Mouse (Mus musculus) heart, embryonic 10.5 days (tissue): Measurements from ENCODE around the gene Lrrk1. TPM values are rescaled to one million over a fixed set of nuclear protein-coding genes. Genes with fewer than 3 reads are reported as not detected.

Source experiments
- DNase-seq: peaks from one replicate; pipeline ENCODE4 v3.0.0-alpha.2; 2017; ENCODE audit warnings: low spot score
- H3K27ac ChIP-seq: fragments of 300-500 bp; sonication (generic); 2 replicates; pipeline ENCODE4 v1.5.1; 2016; ENCODE audit warnings: mild to moderate bottlenecking
- H3K27me3 ChIP-seq: fragments of 300-500 bp; sonication (generic); 2 replicates; pipeline ENCODE4 v1.6.1; 2016; ENCODE audit warnings: mild to moderate bottlenecking; ENCODE audit not compliant: poor library complexity, insufficient read depth, severe bottlenecking
- H3K36me3 ChIP-seq: fragments of 300-500 bp; sonication (generic); 2 replicates; pipeline ENCODE4 v1.6.1; 2016; ENCODE audit warnings: mild to moderate bottlenecking, moderate library complexity
- H3K4me1 ChIP-seq: fragments of 300-500 bp; sonication (generic); 2 replicates; pipeline ENCODE4 v1.6.1; 2016; ENCODE audit warnings: mild to moderate bottlenecking
- H3K4me3 ChIP-seq: fragments of 300-500 bp; sonication (generic); 2 replicates; pipeline ENCODE4 v1.5.1; 2016; ENCODE audit warnings: mild to moderate bottlenecking, moderate library complexity
- H3K9me3 ChIP-seq: fragments of 300-500 bp; sonication (generic); 2 replicates; pipeline ENCODE4 v1.6.1; 2016; ENCODE audit warnings: mild to moderate bottlenecking, moderate library complexity
- WGBS: fragments of 180-500 bp; shearing (Covaris S2); methylation state at CpG from one replicate; pipeline ENCODE4 v1.1.7; 2016; 5-methylcytosine and 5-hydroxymethylcytosine counted together
- polyA plus RNA-seq: library from polyadenylated mRNA; unstranded; fragments of >200 nt; fragmentation: Nextera tagmentation; extraction: Ambion mirVana; gene quantifications from 2 replicates; pipeline ENCODE4 v1.2.1, GENCODE M21; 2016

Lrrk1 gene
- polyA plus RNA-seq, 1 experiment from 2014 or later, result 9.9 TPM

DNA sequence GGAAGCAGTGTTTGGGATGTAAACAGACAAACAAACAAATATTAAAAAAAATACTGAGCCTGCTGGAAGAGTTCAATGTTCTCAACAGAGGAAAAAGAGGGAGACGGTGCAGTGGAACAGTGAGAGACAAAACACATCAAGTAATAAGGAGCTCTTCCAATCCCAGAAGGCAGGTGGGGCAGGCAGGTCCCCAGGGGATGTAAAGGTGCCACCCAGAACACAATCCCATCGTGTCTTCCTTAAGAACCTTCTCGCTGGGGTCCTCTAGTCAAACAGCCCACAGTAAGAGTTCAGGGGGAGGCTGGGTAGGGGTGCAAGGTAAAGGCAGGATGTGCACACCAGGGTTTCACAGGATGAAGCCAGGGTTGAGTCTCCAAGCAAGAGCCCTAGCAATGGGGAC lies 14.8 kb downstream of the Lrrk1 start:
- no peaks in the 10 kb centered on the region for H3K9me3 ChIP-seq
- no peaks in the 10 kb centered on the region for H3K27me3 ChIP-seq
- H3K4me3 ChIP-seq, result no peak overlapping the region
- DNase-seq, result no peak
- WGBS, result 87% methylated on average over 3 of the region's 3 CpGs
- peaks cover 23% of the 10 kb centered on the region for H3K4me1 ChIP-seq
- no peak overlapping the region for H3K27ac ChIP-seq
- H3K36me3 ChIP-seq, result peaks cover 2% of the 10 kb centered on the region; the same call in 1 of the 2 replicates

DNA sequence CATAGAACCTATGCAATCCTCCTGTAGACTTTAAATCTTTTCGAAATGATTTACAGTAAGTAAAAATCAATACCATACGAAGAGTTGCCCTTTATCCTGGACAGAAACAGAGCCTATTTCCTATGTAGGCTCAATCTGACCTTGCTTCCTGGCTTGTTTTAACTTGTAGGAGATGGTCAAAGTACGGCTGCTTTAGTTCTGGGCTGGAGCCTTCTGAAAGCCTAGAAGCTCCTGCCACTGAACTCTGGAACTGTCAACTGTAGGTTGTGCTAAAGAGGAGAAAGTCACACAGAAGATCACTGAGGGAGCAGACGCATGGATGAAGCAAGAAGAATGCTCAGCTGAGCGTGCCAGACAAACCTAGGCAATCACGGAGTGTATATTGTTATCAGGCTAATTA lies 17.2 kb downstream of the Lrrk1 start:
- no peak overlapping the region for H3K27ac ChIP-seq
- H3K36me3 ChIP-seq, result peaks cover 2% of the 10 kb centered on the region; the same call in 1 of the 2 replicates
- no peak for DNase-seq
- peaks cover 14% of the 10 kb centered on the region for H3K4me1 ChIP-seq
- H3K27me3 ChIP-seq, result no peaks in the 10 kb centered on the region
- no peaks in the 10 kb centered on the region for H3K9me3 ChIP-seq
- 85% methylated on average over 6 of the region's 6 CpGs for WGBS
- no peak overlapping the region for H3K4me3 ChIP-seq

DNA sequence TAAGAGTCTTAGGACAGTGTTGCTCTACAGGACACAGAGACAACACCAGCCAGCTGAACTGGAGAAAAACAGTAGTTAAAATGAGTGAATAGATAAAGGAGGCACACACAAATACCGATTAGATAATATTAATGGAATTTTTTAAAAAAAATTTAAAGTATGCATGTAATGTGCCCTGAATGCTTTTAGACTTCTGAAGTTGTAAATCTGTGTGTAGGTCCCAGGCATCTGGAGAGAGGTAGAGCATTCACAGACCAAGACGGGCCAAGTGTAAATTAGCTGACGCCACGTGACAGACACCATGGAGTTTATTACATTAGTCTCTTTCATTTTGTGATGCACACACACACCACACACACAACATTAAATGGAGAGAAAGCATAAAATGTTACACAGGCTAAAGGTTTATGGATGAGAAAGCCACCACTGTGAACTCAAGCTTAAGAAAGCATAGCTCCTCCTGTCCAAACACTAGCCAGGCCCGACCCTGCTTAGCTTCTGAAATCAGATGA lies 18.2 kb downstream of the Lrrk1 start:
- Histone ChIP-seq H3K36me3 (no peaks in the 10 kb centered on the region; the same call in 1 of the 2 replicates), H3K9me3 (no peaks in the 10 kb centered on the region), H3K4me3 (no peak overlapping the region), H3K27me3 (no peaks in the 10 kb centered on the region), H3K4me1 (peaks cover 14% of the 10 kb centered on the region; the same call in 1 of the 2 replicates), H3K27ac (no peak overlapping the region)
- DNase-seq, result no peak
- 60% methylated on average over 5 of the region's 5 CpGs for WGBS

DNA sequence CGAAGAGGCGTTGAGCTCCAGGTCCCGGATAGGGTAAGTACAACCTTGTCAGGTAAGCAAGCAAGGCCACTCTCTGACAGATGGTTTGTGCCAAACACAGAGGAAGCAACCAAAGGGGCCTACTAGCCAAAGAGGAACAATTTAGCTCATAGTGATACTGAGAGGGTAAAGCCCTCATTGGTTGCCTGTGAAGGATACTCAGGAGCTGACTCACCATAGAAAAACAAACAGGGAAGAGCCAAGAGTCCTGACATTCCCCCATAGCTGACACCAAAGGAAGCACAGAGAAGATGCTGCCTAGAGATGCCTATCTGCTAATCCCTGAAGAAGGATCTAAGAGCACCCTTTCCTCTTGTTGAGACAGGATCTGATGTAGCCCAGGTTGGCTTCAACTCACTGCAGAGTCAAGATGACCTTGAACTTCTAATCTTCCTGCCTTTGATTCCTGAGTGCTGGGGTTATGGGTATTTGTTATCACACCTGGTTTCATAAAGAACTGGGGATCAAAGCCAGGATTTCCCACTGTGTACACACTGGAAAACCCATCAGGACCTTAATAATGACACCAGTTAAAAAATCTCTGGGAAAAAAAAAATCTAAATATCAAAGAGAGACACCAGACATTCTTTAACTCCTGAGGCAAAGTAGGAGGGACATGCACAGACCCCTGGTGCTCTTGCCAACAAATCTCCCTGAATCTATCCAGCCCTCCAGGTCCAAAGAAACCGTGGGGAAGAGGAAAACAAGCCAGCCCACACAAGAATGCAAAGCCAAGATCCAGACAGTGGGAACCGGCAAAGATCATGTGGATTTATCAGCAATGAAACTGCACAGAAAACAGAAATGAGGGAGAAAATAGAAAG lies 18.8 kb downstream of the Lrrk1 start:
- no peak for DNase-seq
- Histone ChIP-seq H3K27me3 (no peaks in the 10 kb centered on the region), H3K4me3 (no peak overlapping the region), H3K4me1 (peaks cover 14% of the 10 kb centered on the region; the same call in 1 of the 2 replicates), H3K36me3 (no peaks in the 10 kb centered on the region; the same call in 1 of the 2 replicates), H3K27ac (no peak overlapping the region), H3K9me3 (no peaks in the 10 kb centered on the region)
- WGBS, result 68% methylated on average over 5 of the region's 5 CpGs

DNA sequence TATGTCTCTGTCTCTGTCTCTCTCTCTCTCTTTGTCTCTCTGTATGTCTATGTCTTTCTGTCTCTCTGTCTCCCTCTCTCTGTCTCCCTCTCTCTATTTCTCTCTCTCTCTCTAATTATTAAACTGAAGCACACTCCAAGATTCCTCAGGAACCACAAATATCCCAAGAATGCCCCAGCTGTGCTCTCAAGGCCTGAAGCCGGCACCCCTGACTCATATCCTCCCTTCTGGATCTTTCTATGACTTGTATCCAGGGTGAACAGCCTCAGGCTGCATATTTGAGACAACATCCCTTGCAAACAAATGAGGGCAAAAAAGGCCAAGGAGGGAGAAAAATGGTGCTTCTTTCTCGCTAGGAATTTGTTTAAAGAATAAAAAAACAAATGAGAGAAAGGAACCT lies 22.2 kb downstream of the Lrrk1 start, which contains the start of gene Gm10974:
Gm10974 (plus strand) TSS at position 2 of the 400 bp plus-strand sequence.
- 50% methylated on average over 2 of the region's 2 CpGs for WGBS
- H3K27ac ChIP-seq, result no peak within 1 kb of the TSS

DNA sequence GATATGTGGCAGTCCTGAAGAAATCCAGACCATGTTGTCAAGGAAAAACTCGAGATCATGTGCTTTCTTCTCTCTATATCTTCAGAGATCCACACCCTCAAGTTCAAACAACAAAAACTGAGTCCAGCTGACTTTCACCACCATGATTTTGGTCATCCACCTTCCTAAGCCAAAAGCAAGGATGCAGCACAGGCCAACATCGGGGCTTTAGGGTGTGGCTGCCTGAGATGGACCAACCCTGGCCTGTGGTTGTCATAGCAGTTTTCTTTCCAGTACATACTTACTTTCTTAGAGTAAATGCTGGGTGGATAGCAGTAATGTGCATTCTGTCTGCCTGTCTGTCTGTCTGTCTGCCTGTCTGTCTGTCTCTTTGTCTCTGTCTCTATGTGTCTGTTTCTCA lies 22.7 kb downstream of the Lrrk1 start:
- H3K27me3 ChIP-seq, result no peaks in the 10 kb centered on the region
- no peak overlapping the region for H3K27ac ChIP-seq
- H3K4me3 ChIP-seq, result no peak overlapping the region
- peaks cover 14% of the 10 kb centered on the region; the same call in 1 of the 2 replicates for H3K4me1 ChIP-seq
- peaks cover 9% of the 10 kb centered on the region; the same call in 1 of the 2 replicates for H3K36me3 ChIP-seq
- no peak for DNase-seq
- H3K9me3 ChIP-seq, result no peaks in the 10 kb centered on the region; the same call in 1 of the 2 replicates
- WGBS, result 74% methylated on average over 2 of the region's 2 CpGs

More for the DNA sequence above, 22.2 kb downstream of the Lrrk1 start, which contains the start of gene Gm10974:
- H3K9me3 ChIP-seq, result no peaks in the 10 kb centered on the region; the same call in 1 of the 2 replicates
- H3K4me3 ChIP-seq, result no peak within 1 kb of the TSS
- no peak for DNase-seq
- H3K4me1 ChIP-seq, result peaks cover 14% of the 10 kb centered on the region; the same call in 1 of the 2 replicates
- peaks cover 7% of the 10 kb centered on the region; the same call in 1 of the 2 replicates for H3K36me3 ChIP-seq
- no peaks in the 10 kb centered on the region for H3K27me3 ChIP-seq

DNA sequence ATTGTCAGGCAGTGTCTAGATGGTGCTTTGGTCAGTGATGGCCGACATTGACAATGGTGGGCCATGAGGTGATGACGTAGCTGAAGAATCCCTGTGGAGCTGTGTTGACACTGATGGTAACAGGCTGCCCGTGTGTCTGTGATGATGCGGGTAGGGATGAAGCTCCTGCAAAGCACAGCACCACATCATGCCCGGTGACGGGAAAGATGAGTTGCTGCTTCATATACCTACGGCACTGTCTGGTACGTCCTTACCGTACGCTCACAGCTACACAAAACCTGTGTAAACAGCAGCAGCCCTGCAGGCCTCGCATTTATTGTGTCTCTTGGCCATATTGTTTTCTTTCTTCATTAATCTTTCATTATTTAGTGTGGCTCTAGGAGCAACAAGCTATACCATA lies 23.7 kb downstream of the Lrrk1 start:
- no peak for DNase-seq
- 92% methylated on average over 11 of the region's 11 CpGs for WGBS

DNA sequence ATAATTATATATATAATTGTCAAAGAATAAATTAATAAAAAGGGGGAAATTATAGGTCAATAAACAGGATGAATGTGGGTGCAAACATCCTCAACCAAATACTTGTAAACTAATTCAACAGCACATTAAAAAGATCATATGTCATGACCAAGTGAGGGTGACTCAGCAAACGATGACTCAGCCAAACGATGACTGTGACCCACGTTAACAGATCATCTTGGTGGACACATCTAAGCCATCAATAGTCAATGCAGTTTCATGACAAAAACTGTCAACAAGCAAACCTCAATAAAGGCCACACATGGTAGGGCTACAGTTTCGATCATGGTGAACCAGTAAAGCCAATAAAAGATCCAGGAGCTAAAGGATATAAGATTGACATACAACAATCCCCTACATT lies 29.1 kb downstream of the Lrrk1 start:
- DNase-seq, result no peak
- Histone ChIP-seq H3K4me1 (no peaks in the 10 kb centered on the region), H3K9me3 (no peaks in the 10 kb centered on the region; the same call in 1 of the 2 replicates), H3K36me3 (peaks cover 12% of the 10 kb centered on the region; the same call in 1 of the 2 replicates), H3K27me3 (no peaks in the 10 kb centered on the region), H3K4me3 (no peak overlapping the region), H3K27ac (no peak overlapping the region)
- 85% methylated on average over 4 of the region's 4 CpGs for WGBS

More for the DNA sequence above, 23.7 kb downstream of the Lrrk1 start:
- H3K27ac ChIP-seq, result no peak overlapping the region
- H3K4me1 ChIP-seq, result peaks cover 11% of the 10 kb centered on the region; the same call in 1 of the 2 replicates
- H3K4me3 ChIP-seq, result no peak overlapping the region
- H3K27me3 ChIP-seq, result no peaks in the 10 kb centered on the region
- H3K9me3 ChIP-seq, result no peaks in the 10 kb centered on the region; the same call in 1 of the 2 replicates
- peaks cover 12% of the 10 kb centered on the region; the same call in 1 of the 2 replicates for H3K36me3 ChIP-seq

DNA sequence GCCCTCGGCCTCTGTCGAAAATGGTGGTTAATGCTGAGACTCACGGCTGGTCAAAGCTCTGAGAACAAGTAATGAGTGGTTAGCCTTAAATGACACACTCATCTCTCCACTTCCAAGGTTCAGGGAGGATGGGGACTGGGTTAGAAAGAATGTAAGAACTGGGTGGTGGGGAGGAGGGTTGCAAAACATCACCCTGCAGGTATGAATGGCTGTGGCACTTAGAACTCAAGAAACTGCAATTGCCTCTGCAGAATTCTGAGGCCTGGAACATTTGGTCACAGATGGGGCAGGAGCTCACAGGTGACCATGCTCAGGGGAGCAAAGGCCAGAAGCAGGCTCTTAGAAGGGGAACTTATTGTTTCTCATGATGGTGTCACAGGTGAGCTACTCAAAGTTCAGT lies 29.7 kb downstream of the Lrrk1 start:
- WGBS, result 91% methylated on average over 3 of the region's 3 CpGs
- no peaks in the 10 kb centered on the region for H3K4me1 ChIP-seq
- no peaks in the 10 kb centered on the region; the same call in 1 of the 2 replicates for H3K9me3 ChIP-seq
- H3K4me3 ChIP-seq, result no peak overlapping the region
- DNase-seq, result no peak
- H3K27ac ChIP-seq, result no peak overlapping the region
- no peaks in the 10 kb centered on the region for H3K27me3 ChIP-seq
- H3K36me3 ChIP-seq, result peaks cover 12% of the 10 kb centered on the region; the same call in 1 of the 2 replicates

DNA sequence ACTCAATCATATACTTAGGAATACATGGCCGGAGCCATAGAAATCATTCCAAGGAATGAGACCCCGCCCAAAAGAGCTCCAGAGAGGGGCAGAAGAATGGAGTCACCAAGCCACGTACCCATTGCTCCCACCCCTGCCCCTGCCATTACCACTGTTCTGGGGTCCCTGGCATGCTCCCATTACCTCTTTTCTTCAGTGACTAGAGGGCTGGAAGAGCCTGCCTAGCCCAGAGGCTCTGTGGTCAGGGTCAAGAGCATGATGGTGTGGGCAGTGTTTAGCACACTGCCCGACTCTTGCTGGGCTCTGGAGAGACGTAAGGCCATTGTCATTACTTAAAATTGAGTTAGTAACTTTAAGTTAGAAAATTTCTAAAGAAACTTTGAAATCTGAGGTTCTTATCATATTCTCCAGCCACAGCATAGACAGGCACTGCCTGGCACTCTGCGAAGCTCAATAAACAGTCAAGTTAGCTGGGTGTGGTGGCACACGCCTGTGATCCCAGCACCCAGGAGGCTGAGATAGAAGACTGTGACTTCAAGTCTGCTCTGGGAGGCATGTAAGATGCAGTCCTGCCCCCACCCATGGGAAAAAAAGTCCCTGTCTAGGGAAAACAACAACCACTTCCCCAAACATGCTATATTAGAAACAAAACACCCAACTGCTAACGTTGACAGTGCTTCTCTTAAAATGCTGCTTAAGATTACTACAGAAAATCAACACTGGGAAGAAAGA lies 32.2 kb downstream of the Lrrk1 start:
- H3K27ac ChIP-seq, result no peak overlapping the region
- WGBS, result 78% methylated on average over 8 of the region's 8 CpGs

DNA sequence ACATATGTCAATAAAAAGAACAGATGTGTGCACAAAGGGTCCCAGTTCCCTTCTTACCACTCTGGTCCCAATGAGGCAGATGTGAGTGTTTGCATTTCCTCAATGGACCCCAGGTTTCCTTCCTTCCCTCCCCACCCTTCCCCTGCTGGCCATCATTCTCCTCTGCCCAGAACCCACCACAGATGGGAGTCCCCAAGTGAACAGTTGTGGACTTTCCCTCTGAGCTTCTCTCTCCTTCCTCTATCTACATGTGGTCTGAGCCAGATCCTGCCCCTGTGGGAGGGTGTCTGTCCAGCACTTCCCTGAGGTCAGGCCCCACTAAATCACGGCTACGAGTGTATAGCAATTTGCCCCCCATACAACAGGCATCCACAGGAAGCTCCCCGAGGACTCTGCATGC lies 33.2 kb downstream of the Lrrk1 start:
- 57% methylated on average over 3 of the region's 3 CpGs for WGBS
- no peaks in the 10 kb centered on the region; the same call in 1 of the 2 replicates for H3K36me3 ChIP-seq

More for the DNA sequence above, 32.2 kb downstream of the Lrrk1 start:
- peaks cover 6% of the 10 kb centered on the region; the same call in 1 of the 2 replicates for H3K36me3 ChIP-seq
- no peak for DNase-seq
- no peaks in the 10 kb centered on the region for H3K9me3 ChIP-seq
- H3K27me3 ChIP-seq, result no peaks in the 10 kb centered on the region
- no peak overlapping the region for H3K4me3 ChIP-seq
- no peaks in the 10 kb centered on the region for H3K4me1 ChIP-seq

DNA sequence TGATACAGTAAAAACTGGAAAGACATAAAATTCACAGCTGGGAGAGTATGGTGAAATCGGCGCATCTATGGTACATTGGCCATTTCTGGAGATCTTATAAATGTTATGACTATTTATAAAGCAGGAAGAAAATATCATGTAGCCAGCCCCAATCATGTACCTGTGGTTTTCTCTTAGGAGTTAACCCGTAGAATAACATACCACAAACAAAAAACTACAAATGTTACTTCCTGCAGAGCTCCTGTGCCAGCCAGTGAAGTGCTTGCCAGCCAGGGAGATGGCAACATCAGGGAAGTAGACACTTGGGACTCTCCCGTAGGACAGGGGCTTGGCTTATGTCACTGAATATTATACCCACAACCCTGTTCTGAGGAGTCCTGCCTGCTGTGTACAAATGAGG lies 37.1 kb downstream of the Lrrk1 start:
- DNase-seq, result no peak

More for the DNA sequence above, 33.2 kb downstream of the Lrrk1 start:
- DNase-seq, result no peak
- H3K4me3 ChIP-seq, result no peak overlapping the region
- H3K4me1 ChIP-seq, result peaks cover 2% of the 10 kb centered on the region; the same call in 1 of the 2 replicates
- H3K27ac ChIP-seq, result no peak overlapping the region
- no peaks in the 10 kb centered on the region for H3K27me3 ChIP-seq
- no peaks in the 10 kb centered on the region for H3K9me3 ChIP-seq

More for the DNA sequence above, 37.1 kb downstream of the Lrrk1 start:
- no peak overlapping the region for H3K27ac ChIP-seq
- WGBS, result 82% methylated on average over 4 of the region's 4 CpGs
- no peaks in the 10 kb centered on the region for H3K27me3 ChIP-seq
- no peaks in the 10 kb centered on the region for H3K9me3 ChIP-seq
- H3K4me1 ChIP-seq, result peaks cover 7% of the 10 kb centered on the region
- H3K4me3 ChIP-seq, result no peak overlapping the region
- no peaks in the 10 kb centered on the region for H3K36me3 ChIP-seq
